Mouse (Mus musculus): ENCODE measurements around the gene Psma5. TPM values are rescaled to one million over a fixed set of nuclear protein-coding genes. Genes with fewer than 3 reads are reported as not detected.

The Psma5 gene
- polyA plus RNA-seq (2015; fragmentation: Nextera tagmentation; extraction: Ambion mirVana): 248 and 270 TPM in 2 replicates

DNA sequence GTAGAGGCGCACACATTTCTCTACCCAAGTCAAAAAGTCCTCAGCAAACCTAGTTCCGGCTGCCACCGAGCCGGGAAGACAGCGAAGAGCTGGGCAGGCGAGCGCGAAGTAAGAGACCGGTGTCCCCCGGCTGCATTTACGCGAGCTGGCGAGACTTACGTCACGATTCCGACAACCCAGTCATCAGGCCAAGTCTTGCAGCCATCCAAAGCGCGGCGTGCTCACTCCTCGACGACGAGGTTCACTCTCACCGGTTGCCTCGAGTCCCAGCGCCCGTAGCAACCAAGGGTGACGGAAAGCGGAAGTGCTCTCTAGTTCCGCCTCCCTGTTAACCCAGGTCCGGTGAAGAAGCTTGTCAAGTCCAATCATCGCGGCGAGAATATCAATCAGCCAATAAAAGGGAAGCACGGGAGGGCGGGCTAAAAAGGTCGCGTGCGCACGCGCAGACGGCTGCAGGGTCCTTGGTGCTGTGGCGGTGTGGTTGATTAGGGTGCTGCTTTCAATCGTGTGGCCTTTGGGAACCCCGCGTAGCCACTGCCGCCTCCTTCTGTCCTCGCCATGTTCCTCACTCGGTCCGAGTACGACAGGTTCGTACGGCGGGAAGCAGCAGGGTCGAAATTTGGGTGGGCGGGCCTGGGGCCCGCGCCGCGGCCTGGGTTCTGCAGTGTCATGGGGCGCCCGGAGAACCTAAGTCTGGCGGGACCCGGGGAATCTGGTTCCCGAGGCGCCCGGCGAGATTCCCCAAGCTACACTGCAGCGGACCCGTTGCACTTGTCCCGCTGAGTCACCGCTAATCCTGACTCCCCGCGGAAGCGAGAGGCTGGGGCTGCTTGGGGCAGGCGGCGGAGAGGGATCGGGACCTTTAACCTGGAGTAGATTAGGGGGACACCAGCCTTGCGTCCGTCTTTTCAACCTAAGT, at the start of gene Psma5:
Gene Psma5, plus strand, starts transcription at position 208 of the 919 bp plus-strand sequence.

DNA sequence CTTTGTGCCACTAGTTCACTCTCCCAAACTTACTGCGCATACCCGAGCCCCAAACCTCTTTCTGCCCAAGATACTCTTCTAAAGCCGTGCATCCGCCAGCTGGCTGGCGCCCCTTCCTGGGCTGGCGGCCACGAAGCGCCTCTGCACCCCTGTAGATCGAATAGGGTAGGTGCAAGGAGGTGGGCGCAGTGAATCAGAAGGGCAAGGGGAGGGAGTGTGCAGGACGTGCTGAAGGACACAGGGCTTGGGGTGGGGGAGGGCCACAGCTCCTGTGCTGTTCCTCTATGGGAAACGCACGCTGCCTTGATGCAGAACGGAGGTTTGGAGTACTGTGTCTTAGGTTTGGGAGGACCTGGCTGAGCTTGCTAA, 46.0 kb upstream of the Psma5 start, which contains the start of gene Atxn7l2:
Gene Atxn7l2, minus strand, starts transcription at position 164 of the 369 bp plus-strand sequence.

DNA sequence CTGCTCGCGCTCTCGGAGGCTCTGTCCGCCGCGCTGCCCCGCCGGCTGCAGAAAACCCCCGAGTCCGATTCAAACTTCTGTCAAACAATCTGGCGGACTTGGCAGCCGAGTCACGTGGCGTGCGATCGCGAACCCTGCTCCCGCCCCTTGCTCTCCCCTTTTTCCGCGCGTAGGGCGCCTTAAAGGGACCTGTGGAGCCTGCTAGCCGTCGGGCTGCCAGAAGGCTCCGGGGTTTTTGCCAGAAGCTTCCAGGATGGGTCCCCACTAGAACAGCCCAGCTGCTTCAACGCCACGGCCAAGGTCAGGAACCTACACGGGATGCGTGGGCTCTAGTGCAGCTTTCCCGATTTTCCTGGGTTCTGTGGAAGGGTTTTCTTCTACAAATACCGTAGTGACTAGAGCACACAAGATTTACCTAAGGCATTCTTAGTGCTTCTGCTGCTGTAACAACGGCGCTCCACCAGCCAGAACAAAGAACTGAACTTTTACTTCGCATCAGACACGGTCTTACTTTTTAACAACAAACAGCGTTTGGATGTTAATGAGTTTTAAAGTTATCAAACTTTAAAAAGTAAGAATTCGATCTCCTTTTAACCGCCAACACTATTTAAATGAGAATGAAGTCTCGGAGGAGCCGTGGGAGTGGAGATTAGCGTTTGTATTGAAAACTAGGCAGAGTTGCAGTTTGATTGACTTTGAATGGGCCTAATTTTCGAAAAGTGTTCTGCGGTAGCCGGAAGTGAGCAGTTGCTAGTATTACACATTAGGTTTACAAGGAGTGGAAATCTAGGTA, 30.0 kb upstream of the Psma5 start, which contains the start of gene Sypl2:
Gene Sypl2, minus strand, starts transcription at position 91 of the 793 bp plus-strand sequence.

DNA sequence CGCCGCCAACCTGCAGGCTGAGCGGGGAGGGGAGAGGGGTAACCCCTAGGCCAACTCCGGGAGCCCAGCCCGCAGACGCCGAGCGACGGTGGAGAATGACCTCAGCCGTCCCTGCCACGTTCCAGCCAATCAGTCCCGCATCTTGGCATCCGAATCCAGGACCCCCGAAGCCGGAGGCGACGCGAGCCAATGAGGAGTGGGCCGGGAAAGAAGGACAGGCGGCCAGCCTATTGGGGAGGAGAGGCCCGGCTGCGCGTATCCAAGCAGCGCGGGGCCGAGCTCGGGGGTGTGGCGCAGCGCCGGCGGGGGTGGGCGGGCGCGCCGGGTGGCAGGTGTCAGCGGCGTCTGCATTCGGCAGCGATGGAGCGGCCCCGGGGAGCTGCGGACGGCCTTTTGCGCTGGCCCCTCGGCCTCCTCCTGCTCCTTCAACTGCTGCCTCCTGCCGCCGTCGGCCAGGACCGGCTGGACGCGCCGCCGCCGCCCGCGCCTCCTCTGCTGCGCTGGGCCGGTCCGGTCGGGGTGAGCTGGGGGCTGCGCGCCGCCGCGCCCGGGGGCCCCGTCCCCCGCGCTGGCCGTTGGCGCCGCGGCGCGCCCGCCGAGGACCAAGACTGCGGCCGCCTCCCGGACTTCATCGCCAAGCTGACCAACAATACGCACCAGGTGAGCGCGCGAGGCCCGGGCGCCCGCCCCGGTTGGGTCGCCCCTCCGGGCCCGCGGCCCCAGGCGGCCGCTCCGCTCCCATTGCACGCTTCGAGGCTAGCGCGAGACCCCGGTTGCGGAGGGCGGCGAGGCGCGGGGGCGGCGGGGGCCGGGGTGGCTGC, 27.3 kb downstream of the Psma5 start, which contains the start of gene Sort1:
Gene Sort1, plus strand, starts transcription at position 302 of the 821 bp plus-strand sequence.

Other genes with a start within 250 kb of the Psma5 start
- gene Gstm1, start 239.0 kb upstream of the Psma5 start, polyA plus RNA-seq (2015; fragmentation: Nextera tagmentation; extraction: Ambion mirVana): 115 and 116 TPM in 2 replicates
- gene Gstm4, start 212.0 kb upstream of the Psma5 start, polyA plus RNA-seq (2015; fragmentation: Nextera tagmentation; extraction: Ambion mirVana): 10.6 and 12.4 TPM in 2 replicates
- gene Ampd2, start 170.3 kb upstream of the Psma5 start, polyA plus RNA-seq (2015; fragmentation: Nextera tagmentation; extraction: Ambion mirVana): 10.6 and 13.3 TPM in 2 replicates
- 0.22 and 0.27 TPM in 2 replicates for gene Gnat2, start 164.1 kb upstream of the Psma5 start, polyA plus RNA-seq (2015; fragmentation: Nextera tagmentation; extraction: Ambion mirVana)
- gene Gnai3, start 110.8 kb upstream of the Psma5 start, polyA plus RNA-seq (2015; fragmentation: Nextera tagmentation; extraction: Ambion mirVana): 49.0 and 55.8 TPM in 2 replicates
- gene Gpr61, start 102.0 kb upstream of the Psma5 start, polyA plus RNA-seq (2015; fragmentation: Nextera tagmentation; extraction: Ambion mirVana): 0.11 and 0.12 TPM in 2 replicates
- gene Amigo1, start 70.6 kb upstream of the Psma5 start, polyA plus RNA-seq (2015; fragmentation: Nextera tagmentation; extraction: Ambion mirVana): 16.6 and 16.9 TPM in 2 replicates
- 1.8 and 2.1 TPM in 2 replicates for gene Cyb561d1, start 55.7 kb upstream of the Psma5 start, polyA plus RNA-seq (2015; fragmentation: Nextera tagmentation; extraction: Ambion mirVana)
- gene Atxn7l2, start 46.0 kb upstream of the Psma5 start, polyA plus RNA-seq (2015; fragmentation: Nextera tagmentation; extraction: Ambion mirVana): 5.7 and 6.8 TPM in 2 replicates
- gene Sypl2, start 30.3 kb upstream of the Psma5 start, polyA plus RNA-seq (2015; fragmentation: Nextera tagmentation; extraction: Ambion mirVana): 204 and 213 TPM in 2 replicates
- 10.5 and 11.2 TPM in 2 replicates for gene Sort1, start 27.2 kb downstream of the Psma5 start, polyA plus RNA-seq (2015; fragmentation: Nextera tagmentation; extraction: Ambion mirVana)
- 0.29 and 0.33 TPM in 2 replicates for gene Mybphl, start 108.0 kb downstream of the Psma5 start, polyA plus RNA-seq (2015; fragmentation: Nextera tagmentation; extraction: Ambion mirVana)
- 6.3 and 6.4 TPM in 2 replicates for gene Psrc1, start 126.9 kb downstream of the Psma5 start, polyA plus RNA-seq (2015; fragmentation: Nextera tagmentation; extraction: Ambion mirVana)
- 0.76 and 1.8 TPM in 2 replicates for gene Celsr2, start 158.6 kb downstream of the Psma5 start, polyA plus RNA-seq (2015; fragmentation: Nextera tagmentation; extraction: Ambion mirVana)
- gene Sars, start 188.3 kb downstream of the Psma5 start, polyA plus RNA-seq (2015; fragmentation: Nextera tagmentation; extraction: Ambion mirVana): 68.8 and 83.1 TPM in 2 replicates

Measured in skeletal muscle tissue, postnatal 0 days (tissue).